Mouse (Mus musculus) midbrain, postnatal 0 days (tissue): ENCODE data around the gene Esrrb. TPM values are rescaled to one million over a fixed set of nuclear protein-coding genes. Genes with fewer than 3 reads are reported as not detected.

Source experiments
- ATAC-seq: fragments of 200-750 bp; cut with Nextera tagmentation; 2 replicates; pipeline ENCODE4 v1.8.0; 2017; ENCODE audit warnings: moderate number of reproducible peaks, mild to moderate bottlenecking, moderate TSS enrichment, moderate library complexity; ENCODE audit not compliant: low FRiP score
- DNase-seq: peaks from one replicate; pipeline ENCODE4 v3.0.0-alpha.2; 2015; ENCODE audit warnings: low spot score
- H3K27ac ChIP-seq: fragments of 300-500 bp; sonication (generic); 2 replicates; pipeline ENCODE4 v1.5.1; 2014; ENCODE audit warnings: low read depth, mild to moderate bottlenecking, low read length, mixed read lengths
- H3K27me3 ChIP-seq: fragments of 300-500 bp; sonication (generic); 2 replicates; pipeline ENCODE4 v1.6.1; 2014; ENCODE audit warnings: low read length, control low read depth, mixed read lengths; ENCODE audit not compliant: insufficient read depth
- H3K36me3 ChIP-seq: fragments of 300-500 bp; sonication (generic); 2 replicates; pipeline ENCODE4 v1.6.1; 2014; ENCODE audit warnings: low read length, control low read depth, mixed read lengths; ENCODE audit not compliant: insufficient read depth
- H3K4me1 ChIP-seq: fragments of 300-500 bp; sonication (generic); 2 replicates; pipeline ENCODE4 v1.6.1; 2014; ENCODE audit warnings: mild to moderate bottlenecking, control low read depth, antibody characterized with exemption, low read length, mixed read lengths; ENCODE audit not compliant: insufficient read depth
- H3K4me2 ChIP-seq: fragments of 300-500 bp; sonication (generic); 2 replicates; pipeline ENCODE4 v1.6.1; 2014; ENCODE audit warnings: low read depth, mild to moderate bottlenecking, low read length, mixed read lengths; ENCODE audit not compliant: poor library complexity, severe bottlenecking
- H3K4me3 ChIP-seq: fragments of 300-500 bp; sonication (generic); 2 replicates; pipeline ENCODE4 v1.5.1; 2014; ENCODE audit warnings: low read depth, mild to moderate bottlenecking, low read length, moderate library complexity
- H3K9ac ChIP-seq: fragments of 300-500 bp; sonication (generic); replicated peaks from 2 replicates; pipeline ENCODE4 v1.6.1; 2014; ENCODE audit warnings: mild to moderate bottlenecking, low read length, moderate library complexity, mixed read lengths; ENCODE audit not compliant: poor library complexity, severe bottlenecking
- H3K9me3 ChIP-seq: fragments of 300-500 bp; sonication (generic); 2 replicates; pipeline ENCODE4 v1.6.1; 2016; ENCODE audit warnings: low read length, control low read depth
- CTCF ChIP-seq: IDR thresholded peaks from 2 replicates; pipeline ENCODE4 v1.5.1; 2016; ENCODE audit warnings: antibody characterized with exemption, mild to moderate bottlenecking
- WGBS: fragments of 180-500 bp; shearing (Covaris S2); extraction: QIAGEN DNeasy Blood & Tissue Kit; methylation state at CpG from one replicate; pipeline ENCODE4 v1.1.7; 2014; 5-methylcytosine and 5-hydroxymethylcytosine counted together
- polyA plus RNA-seq: library from polyadenylated mRNA; unstranded; fragments of >200 nt; fragmentation: Nextera tagmentation; extraction: Ambion mirVana; gene quantifications from 2 replicates; pipeline ENCODE4 v1.2.1, GENCODE M21; 2015
- total RNA-seq: library from RNA; depleted of rRNA; stranded (reverse); fragments of >200 nt; gene quantifications from 2 replicates; pipeline ENCODE4 v1.2.3, GENCODE M21; 2014

The Esrrb gene
- total and polyA plus RNA-seq, 2 experiments from 2014 or later: 3.3 to 11.6 TPM

GRCm38 (mm10) chr12:86503921-86504320 lies 143.0 kb downstream of the Esrrb start:
- Histone ChIP-seq H3K27me3 (no peaks in the 10 kb centered on the region), H3K27ac (no peak overlapping the region), H3K4me1 (no peaks in the 10 kb centered on the region), H3K9ac (no peak overlapping the region), H3K36me3 (no peaks in the 10 kb centered on the region), H3K4me3 (no peak overlapping the region), H3K4me2 (no peak overlapping the region), H3K9me3 (no peaks in the 10 kb centered on the region)
- ATAC-seq (no peak), DNase-seq (no peak)
- 89% methylated on average over 4 of the region's 4 CpGs for WGBS
- TF ChIP-seq CTCF: no peak

DNA sequence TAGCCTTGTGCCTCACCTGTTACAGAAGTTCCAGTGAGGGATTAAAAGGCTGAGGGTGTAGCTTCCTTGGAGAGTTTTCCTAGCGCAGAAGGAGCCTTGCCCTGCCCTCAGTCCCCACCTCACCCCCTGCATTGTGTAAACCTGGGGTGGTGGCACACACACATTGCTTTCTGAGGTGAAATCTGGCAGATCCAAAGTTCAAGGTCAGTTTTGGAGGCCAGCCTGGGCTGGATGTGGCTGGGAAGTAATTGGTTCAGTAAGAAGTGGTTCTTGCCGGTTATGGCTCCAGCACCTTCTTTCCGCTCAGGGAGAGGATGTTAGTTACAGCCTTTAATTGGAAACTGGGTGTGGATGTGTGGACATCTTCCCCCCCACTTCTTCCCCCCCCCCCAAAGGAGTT lies 143.4 kb downstream of the Esrrb start:
- Histone ChIP-seq H3K9ac (no peak overlapping the region), H3K4me1 (no peaks in the 10 kb centered on the region), H3K27me3 (no peaks in the 10 kb centered on the region), H3K4me3 (no peak overlapping the region), H3K27ac (no peak overlapping the region), H3K36me3 (no peaks in the 10 kb centered on the region), H3K9me3 (no peaks in the 10 kb centered on the region), H3K4me2 (no peak overlapping the region)
- no peak for TF ChIP-seq CTCF
- no peak for ATAC-seq
- 96% methylated on average over 3 of the region's 3 CpGs for WGBS
- DNase-seq: no peak

DNA sequence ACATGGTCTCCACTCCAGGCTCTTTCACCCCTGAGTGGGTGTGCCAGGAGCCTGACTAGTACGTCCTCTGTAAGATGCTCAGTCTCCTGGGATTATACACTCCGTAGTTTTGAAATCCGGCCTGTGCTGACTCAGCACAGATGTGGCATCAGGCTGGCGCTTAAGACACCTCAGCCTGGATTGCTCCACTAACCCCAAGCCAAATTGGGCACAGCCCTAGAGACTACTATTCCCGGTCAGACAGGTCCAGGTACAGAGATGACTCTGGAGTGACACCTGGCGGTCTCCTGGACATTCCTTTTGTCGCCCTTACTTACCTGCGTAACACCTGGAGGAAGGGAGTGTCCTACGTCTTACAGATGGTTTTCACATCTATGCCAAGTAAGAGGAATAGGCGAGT lies 146.8 kb downstream of the Esrrb start:
- Histone ChIP-seq H3K27me3 (no peaks in the 10 kb centered on the region), H3K36me3 (no peaks in the 10 kb centered on the region), H3K4me2 (no peak overlapping the region), H3K9ac (no peak overlapping the region), H3K9me3 (no peaks in the 10 kb centered on the region), H3K4me1 (no peaks in the 10 kb centered on the region), H3K27ac (no peak overlapping the region), H3K4me3 (no peak overlapping the region)
- ATAC-seq (no peak), DNase-seq (no peak)
- WGBS: 84% methylated on average over 10 of the region's 10 CpGs
- TF ChIP-seq CTCF: no peak

- TF ChIP-seq CTCF: peak; percentile 53
- 80% methylated on average over 6 of the region's 6 CpGs for WGBS
- Histone ChIP-seq H3K9ac (no peak overlapping the region), H3K4me1 (no peaks in the 10 kb centered on the region), H3K9me3 (no peaks in the 10 kb centered on the region), H3K4me2 (no peak overlapping the region), H3K4me3 (no peak overlapping the region), H3K27me3 (no peaks in the 10 kb centered on the region), H3K36me3 (no peaks in the 10 kb centered on the region), H3K27ac (no peak overlapping the region)
- DNase-seq: no peak
- no peak for ATAC-seq
Observed at GRCm38 (mm10) chr12:86508313-86508988, 147.5 kb downstream of the Esrrb start.

- H3K9ac ChIP-seq: no peak overlapping the region
Observed at GRCm38 (mm10) chr12:86509295-86510279, 148.7 kb downstream of the Esrrb start.

GRCm38 (mm10) chr12:86512335-86512734 lies 151.4 kb downstream of the Esrrb start:
- Histone ChIP-seq H3K4me2 (no peak overlapping the region), H3K9me3 (no peaks in the 10 kb centered on the region), H3K27ac (no peak overlapping the region), H3K9ac (no peak overlapping the region), H3K36me3 (no peaks in the 10 kb centered on the region), H3K4me1 (no peaks in the 10 kb centered on the region), H3K27me3 (no peaks in the 10 kb centered on the region), H3K4me3 (no peak overlapping the region)
- no peak for ATAC-seq
- 78% methylated on average over 3 of the region's 3 CpGs for WGBS
- TF ChIP-seq CTCF: no peak
- no peak for DNase-seq

More at GRCm38 (mm10) chr12:86509295-86510279, 148.7 kb downstream of the Esrrb start:
- Histone ChIP-seq H3K9me3 (no peaks in the 10 kb centered on the region), H3K4me1 (no peaks in the 10 kb centered on the region), H3K4me2 (no peak overlapping the region), H3K4me3 (no peak overlapping the region), H3K36me3 (no peaks in the 10 kb centered on the region), H3K27me3 (no peaks in the 10 kb centered on the region), H3K27ac (no peak overlapping the region)
- ATAC-seq (no peak), DNase-seq (peak; percentile 12)
- no peak for TF ChIP-seq CTCF
- 52% methylated on average over 13 of the region's 13 CpGs for WGBS
